Mouse (Mus musculus) gastrocnemius, postnatal 4 days (tissue): ENCODE measurements around the gene Ccdc185. TPM values are rescaled to one million over a fixed set of nuclear protein-coding genes. Genes with fewer than 3 reads are reported as not detected.

Source experiments
- DNase-seq, 2 experiments: peaks; one replicate each; pipeline ENCODE4 v3.0.0; 2021 to 2022; ENCODE audit warnings: low spot score in 2 of 2, mixed read lengths in 2 of 2
- total RNA-seq, 2 experiments: library from RNA; stranded (reverse); gene quantifications; 2 replicates each; pipeline ENCODE4 v1.2.3; 2021

Ccdc185 gene
- total RNA-seq, 2 experiments from 2014 or later, result not detected

DNA sequence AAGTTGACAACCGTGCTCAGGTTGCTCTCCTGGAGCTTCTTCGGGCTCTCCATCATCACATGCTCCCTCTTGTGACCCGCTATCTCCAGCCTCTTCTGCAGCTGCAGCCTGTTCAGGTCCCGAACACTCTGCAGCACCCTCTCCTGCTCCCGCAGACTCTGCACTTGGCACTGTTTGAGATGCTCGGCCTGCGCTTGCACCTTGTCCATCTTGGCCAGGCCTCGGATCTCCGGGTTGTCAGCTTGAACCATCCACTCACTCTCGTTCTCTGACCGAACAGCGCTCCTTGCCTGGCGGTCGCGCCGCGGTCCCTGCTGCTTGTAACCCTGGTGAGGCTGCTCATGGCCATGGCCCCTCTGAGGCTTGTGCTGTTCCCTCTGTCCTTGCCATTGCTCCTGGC, 1.1 kb downstream of the Ccdc185 start:
- no peak for DNase-seq

GRCm38 (mm10) chr1:182747081-182747480, 1.9 kb downstream of the Ccdc185 start:
- no peak for DNase-seq

GRCm38 (mm10) chr1:182735891-182736290, 13.1 kb downstream of the Ccdc185 start:
- DNase-seq, result no peak

- DNase-seq, result no peak
Observed at GRCm38 (mm10) chr1:182732695-182733094, 16.3 kb downstream of the Ccdc185 start.

GRCm38 (mm10) chr1:182729002-182729401, 20.0 kb downstream of the Ccdc185 start:
- DNase-seq, result no peak

- DNase-seq, result no peak
Observed at GRCm38 (mm10) chr1:182727541-182727940, 21.4 kb downstream of the Ccdc185 start.

DNA sequence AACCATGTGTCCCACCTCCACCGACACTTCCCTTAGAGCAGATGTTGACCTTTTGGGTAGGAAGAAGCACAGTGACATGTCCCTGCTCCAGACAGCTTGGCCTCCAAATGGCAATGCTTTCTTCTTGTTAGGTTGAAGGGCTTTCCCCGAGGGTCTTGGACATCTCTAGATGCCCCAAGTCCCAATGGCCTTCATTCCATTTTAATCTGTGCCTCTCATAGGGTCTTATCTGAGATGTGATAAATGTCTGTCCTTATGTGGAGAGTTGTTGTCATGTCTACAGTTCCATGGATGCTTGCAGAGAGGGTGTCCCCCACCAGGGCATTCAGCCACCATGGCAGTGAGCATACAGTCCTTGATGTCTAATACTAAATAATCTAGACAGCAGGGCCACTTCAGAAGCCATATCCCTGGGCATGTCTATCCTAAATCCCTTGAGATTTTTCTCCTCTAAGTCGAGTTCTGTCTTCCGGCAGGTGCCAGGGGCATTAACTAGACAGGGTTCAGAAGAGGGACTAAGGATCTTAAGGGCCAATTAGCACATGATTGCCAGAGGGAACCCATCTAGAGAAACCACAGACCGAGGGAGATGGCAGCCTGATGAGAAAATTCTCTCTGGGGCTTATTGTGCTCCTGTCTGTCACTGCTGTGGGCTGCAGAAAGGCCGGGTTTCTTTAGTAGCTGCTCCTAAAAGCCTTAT, 34.6 kb downstream of the Ccdc185 start:
- no peak for DNase-seq

GRCm38 (mm10) chr1:182711360-182711933, 37.5 kb downstream of the Ccdc185 start:
- no peak for DNase-seq

- no peak for DNase-seq
Observed at GRCm38 (mm10) chr1:182707459-182707858, 41.5 kb downstream of the Ccdc185 start.

DNA sequence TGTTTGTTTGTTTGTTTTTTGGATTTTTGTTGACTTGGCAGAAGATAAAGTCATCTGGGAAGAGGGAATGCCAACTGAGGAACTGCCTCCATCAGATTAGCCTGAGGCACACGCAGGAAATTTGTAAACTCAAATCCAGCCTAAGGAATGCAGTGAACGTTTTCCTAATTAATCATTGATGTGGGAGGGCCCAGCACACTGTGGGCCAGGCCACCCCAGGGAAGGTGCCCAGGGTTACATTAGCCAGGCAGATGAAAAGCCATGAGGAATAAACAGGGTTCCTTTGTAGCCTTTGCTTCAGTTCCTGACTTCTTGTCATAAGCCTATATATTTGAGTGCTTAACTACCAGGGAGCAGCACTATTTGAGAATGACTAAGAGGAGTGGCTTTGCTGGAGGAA, 44.1 kb downstream of the Ccdc185 start:
- DNase-seq, result no peak

GRCm38 (mm10) chr1:182699392-182700347, 49.3 kb downstream of the Ccdc185 start:
- DNase-seq, result no peak

Other genes starting within 250 kb of the Ccdc185 start
- 100 to 1,000 TPM; 103 to 106 TPM for gene Capn2, start 231.6 kb downstream of the Ccdc185 start, total RNA-seq
- gene Capn8, start 184.2 kb downstream of the Ccdc185 start, total RNA-seq, result not detected
- gene Susd4, start 14.7 kb upstream of the Ccdc185 start, total RNA-seq, result 1 to 10 TPM; 2.0 to 2.6 TPM
- gene Tlr5, start 205.6 kb upstream of the Ccdc185 start, total RNA-seq, result 1 to 10 TPM; 2.6 to 3.2 TPM